Mouse (Mus musculus): ENCODE results near the gene Eno2.
"Not testable (repeated sequence)": the region's sequence is repeated elsewhere in the genome, so short reads cannot be mapped to it uniquely, and the experiment has no call there.

Eno2 gene

DNA sequence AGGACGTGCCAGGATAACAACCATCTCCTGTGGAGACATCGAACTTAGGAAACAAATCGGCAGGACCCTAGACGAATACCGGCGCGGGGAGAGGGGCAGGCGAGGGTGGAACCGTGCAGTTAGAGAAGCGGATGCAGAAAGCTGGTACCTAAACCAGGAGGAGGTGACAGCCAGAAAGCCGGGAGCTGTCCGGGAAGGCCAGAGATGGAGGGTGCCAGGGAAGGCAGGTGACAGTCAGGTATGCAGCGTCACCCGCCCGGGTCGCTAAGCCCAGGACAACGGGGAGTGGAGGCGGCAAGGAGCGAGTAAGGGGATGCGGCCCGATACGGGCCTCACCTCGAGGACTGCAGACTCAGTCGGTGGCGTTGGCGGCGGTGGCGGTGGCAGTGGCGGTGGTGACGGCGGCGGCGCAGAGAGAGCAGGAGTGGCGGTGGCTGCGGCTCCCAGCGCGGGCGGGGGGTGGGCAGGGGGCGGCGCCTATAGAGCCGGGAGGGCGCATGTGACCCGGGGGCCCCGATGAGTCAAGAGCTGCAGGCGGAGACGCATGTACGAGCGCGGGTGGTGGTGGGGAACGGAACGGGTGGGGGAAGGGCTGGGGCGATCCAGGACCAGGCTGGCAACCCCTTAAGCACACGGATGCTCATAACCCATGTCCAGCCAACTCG, at the start of gene Eno2:
Gene Eno2, minus strand, starts transcription at position 573 of the 665 bp plus-strand sequence.
- no peak for DNase-seq (ENCODE audit: low read depth, low spot score)

DNA sequence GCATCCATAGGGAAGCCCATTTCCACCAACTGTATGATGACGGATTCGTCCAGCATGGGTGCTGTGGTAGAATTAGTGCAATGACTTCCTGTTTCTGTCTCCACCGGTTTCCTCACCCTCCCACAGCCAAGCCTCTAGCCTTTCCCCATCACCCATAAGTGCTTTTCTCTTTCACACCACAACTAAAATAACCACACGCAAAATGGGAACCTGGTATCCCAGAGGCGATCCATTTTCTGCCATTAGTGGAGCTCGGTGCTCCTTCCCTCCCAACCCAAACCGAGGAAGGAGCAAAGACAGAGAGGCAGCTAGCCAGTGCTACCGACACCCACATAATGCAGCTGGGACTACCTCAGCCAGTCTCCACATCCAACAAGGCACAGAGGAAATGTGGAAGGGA, 48.5 kb upstream of the Eno2 start:
- no peak for DNase-seq (ENCODE audit: low read depth, low spot score)

DNA sequence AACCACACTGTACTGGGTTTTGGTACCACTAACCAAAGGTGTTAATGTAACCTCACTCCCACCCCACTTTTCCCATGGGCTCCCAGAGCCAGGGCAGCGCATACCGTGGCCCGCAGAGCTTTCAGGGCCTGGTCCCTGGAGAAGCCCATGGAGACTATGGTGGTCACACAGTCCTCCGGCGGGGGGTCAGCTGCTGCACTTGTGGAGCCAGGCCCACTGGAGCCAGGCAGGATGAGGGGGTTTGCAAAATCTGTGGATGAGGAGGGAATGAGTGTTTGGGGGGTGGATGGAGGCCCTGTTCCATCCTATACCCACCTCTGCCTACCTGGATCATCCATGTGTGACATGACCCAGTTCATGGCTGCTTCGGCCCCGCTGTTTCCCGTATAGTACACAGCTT, 48.1 kb upstream of the Eno2 start:
- DNase-seq (ENCODE audit: low read depth, low spot score), result no peak

DNA sequence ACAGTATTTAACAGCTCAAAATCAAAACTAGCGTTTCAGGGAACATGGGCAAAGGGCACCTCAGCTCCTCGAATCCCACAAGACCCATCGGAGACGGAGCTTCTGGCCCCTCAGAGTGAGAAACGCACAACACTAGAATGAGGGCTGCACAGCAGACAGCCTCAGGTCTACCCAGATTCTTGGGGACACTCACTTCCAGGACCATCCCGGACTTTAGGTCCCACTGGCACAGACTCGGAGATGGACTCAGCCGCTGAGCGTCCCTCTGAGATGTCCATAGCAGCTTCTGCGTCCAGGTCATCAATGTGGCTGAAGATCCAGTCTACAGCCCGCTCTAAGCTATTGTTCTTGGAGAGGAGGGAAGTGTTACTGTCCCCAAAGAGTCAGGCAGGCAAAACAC, 47.7 kb upstream of the Eno2 start:
- no peak for DNase-seq (ENCODE audit: low read depth, low spot score)

DNA sequence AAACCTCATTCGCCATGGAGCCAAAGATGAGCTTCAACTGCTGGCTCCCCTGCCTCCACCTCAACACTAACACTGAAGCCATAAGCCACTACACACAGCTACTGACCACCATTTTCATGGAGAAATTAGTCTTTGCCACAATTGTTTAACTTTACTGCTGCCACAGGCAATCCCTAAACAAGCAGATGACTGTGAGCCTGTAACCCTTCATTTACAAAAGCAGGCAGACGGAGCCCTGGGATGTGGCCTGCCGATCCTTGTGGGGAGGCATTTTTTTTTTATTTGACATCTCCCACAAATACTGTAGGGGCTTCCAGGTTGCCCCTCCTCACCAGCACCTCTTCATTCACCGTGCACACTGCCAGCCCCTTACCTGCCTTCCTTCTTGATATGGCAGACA, 47.1 kb upstream of the Eno2 start:
- no peak for DNase-seq (ENCODE audit: low read depth, low spot score)

DNA sequence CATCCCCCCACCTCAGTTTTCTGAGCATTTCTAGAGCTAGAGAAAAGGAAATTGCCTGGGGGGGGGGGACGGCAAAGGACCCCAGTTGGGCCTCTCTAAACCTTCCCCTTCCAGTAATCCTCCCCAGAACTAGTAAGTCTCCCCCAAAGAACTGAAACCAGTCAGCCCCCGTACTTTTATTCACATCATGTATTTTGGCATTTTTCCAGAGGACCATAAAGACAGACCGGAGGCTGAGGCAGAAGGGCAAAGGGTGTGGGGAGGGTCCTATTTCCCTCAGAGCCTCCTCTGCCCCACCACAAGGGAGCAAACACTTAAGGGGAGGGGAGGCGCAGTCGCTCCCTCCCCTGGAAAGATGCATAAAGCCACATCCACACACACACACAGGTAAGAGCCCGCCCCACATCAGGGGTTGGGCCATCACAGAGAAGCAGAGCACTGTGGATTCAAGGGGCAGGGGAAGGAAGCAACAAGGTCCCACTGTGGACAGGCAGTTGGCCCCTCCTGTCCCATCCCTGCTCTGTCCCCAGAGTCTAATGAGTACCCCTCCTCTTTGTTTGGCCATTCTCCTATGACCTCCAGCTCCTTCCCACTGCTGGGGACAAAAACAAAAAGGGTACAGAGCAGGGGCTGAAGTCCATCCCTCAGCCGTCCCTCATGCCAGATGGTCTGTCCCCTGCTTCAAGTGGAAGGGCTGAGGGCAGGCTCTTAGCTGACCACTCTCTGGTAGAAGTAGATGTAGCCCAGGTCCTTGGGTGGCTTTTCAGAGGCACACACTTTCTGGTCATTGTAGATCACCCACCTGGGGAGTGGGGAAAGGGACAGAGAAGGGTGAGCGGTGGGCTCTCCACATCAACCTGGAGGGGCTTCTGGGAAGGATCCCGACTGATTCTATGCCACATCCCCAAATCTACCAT, 45.6 kb upstream of the Eno2 start:
- no peak for DNase-seq (ENCODE audit: low read depth, low spot score)

DNA sequence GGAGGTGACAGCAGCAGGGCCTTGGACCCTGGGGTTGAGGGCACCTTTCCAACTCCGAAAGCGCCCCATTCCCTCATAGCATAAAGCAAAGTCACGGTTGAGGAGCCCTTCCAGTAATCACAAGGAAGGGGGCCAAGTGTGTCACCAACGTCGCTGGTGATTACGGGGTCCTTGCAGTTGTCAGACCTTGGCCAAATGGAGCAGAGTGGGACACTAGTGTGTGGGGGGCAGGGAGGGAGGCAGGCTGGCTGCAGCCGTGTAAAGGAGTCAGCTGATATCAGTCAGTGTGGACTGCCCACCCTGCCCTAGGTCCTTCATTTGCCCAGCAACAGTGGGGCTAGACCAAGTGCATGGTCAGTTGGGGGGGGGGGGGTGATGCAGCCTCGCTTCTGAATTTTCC, 45.0 kb upstream of the Eno2 start:
- no peak for DNase-seq (ENCODE audit: low read depth, low spot score)

DNA sequence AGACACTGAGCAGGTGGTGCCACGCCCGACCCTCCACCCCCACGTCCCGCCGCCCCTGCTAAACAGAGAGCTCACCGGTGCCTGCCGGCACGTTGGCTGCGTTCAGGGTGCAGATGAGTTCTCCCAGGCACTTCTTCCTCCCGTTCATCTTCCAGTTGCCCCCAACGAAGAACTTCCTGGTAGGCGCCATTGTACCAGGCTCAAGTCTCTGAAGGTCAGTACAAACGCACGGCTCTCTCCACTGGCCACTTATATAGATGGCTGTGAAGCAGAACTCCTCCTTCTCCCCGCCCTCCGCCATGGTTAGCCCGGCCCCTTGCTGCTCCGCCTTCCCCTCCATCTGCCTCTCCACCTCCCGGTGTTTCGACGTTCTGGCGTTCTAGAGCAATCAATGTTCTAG, 44.5 kb upstream of the Eno2 start, which contains the start of gene Tpi1:
Gene Tpi1, minus strand, starts transcription at position 364 of the 400 bp plus-strand sequence.
- DNase-seq (ENCODE audit: low read depth, low spot score), result peak; percentile 84

DNA sequence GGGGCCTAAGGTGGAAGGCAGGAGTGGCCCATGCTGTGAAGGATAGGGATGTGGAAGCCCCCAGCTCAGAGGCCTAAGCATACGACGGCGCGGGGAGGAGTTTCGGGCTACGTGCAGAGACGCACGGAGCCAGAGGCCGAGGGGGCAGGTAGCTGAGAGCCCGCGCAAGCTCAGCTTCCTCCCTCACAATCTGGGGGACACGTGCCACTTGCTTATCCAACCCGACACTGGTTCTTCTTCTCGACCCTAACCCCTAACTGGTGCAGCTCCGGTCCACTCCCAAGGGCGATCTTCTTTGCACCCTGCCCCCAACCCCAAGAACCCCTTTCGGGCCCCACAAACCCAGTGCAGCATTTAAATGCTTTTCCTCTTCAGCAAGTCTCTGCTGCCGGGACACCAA, 44.0 kb upstream of the Eno2 start:
- DNase-seq (ENCODE audit: low read depth, low spot score), result peak; percentile 68

DNA sequence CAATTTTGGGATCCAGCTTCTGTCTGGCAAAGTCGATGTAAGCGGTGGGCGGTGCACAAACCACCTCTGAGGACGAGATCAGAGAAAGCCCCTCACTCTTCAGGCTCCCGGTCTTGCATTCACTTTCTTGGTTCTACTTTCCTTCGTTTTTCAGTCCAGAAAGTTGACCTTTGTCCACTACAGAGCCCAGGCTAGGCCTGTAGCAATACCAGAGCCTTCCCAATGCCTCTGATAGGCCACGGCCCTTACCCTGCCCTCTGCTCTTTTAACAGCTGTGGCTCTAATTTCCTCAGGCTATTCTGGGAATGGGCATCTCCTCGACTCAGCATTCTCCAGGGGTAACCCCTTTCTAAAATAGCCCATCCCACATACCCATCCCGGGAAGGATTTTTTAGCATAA, 43.4 kb upstream of the Eno2 start:
- DNase-seq (ENCODE audit: low read depth, low spot score), result no peak

DNA sequence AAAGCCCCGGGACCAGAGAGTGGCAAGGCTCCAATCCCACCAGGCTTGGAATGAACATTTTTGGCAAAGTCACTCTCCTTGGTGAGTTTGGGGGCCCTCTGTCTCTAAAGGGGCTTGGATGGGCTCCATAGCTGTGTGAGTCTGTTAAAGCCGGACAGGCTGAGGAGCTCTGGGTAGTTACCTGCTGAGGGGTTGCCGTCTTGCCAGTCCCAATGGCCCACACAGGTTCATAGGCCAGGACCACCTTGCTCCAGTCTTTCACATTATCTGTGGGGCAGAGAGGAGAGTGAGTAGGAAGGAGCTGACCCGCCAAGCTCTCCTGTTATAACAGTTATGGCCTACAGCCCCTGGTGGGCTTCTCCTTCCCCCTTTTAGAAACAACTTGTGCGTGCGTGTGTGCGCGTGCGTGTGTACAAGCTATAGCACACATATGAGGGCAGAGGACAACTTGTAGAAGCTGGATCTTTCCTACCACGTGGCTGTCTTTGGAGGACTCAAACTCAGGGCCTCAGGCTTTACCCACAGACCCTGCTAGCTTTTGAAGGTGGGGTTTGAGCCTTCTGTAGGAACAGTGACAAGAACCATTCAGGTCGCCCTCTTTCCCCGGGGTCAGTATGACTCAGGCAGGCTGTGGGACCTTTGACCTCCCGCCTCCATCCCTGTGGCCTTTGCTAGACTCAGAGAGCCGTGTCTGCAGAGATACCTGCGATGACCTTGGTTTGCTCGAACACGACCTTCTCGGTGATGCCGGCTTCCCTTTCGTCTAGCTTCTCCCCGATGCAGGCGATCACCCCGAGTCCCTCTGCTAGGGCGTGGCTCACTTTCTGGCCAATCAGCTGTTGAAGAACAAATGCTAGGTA, 42.5 kb upstream of the Eno2 start:
- no peak for DNase-seq (ENCODE audit: low read depth, low spot score)

DNA sequence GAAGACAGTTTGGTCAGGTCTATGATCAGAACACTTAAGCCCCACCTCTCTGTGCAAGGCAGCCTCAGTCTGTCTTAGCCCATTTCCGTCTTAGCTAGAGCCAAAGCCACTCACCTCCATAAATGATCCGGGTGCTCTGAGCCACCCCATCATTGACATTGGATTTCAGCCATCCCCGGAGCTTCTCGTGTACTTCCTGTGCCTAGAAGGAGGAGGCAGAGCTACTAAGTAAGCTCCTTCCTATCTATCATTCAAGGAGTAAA, 41.9 kb upstream of the Eno2 start:
- no peak for DNase-seq (ENCODE audit: low read depth, low spot score)

DNA sequence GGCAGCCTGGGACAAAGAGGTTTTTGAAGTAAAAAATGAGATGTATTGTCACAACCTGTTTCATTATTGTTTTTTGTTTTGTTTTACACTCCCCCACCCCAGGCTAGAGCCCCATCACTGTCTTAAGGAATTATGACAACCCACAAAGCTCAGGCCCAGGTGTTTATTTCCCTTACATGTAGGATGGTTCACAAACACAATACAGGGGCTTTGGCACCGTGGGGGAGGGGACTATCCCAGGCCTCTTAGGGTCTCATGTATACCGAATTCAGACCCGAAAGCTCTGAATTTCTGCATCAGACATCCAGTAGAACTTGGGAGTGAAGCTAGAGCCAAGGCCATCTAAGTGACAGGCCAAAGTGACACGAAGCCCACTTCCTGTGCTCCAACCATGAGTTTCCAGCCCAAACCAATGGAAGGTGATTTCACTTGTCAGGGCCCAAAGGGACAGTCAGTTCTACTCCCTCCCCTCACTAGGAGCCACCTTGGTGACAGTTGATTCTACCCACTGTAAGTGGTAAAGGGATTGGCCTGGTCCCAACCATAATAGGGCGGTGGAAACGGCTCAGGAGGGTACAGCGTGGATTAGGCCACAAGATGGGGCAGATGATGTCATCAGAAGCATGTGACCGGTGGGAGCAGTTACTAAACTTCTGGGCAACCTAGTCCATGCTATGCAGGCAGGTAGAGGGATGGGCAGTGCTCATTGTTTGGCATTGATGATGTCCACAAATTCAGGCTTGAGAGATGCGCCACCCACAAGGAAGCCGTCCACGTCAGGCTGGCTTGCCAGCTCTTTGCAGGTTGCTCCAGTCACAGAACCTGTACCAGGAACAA, 41.3 kb upstream of the Eno2 start:
- DNase-seq (ENCODE audit: low read depth, low spot score), result not testable (repeated sequence)

DNA sequence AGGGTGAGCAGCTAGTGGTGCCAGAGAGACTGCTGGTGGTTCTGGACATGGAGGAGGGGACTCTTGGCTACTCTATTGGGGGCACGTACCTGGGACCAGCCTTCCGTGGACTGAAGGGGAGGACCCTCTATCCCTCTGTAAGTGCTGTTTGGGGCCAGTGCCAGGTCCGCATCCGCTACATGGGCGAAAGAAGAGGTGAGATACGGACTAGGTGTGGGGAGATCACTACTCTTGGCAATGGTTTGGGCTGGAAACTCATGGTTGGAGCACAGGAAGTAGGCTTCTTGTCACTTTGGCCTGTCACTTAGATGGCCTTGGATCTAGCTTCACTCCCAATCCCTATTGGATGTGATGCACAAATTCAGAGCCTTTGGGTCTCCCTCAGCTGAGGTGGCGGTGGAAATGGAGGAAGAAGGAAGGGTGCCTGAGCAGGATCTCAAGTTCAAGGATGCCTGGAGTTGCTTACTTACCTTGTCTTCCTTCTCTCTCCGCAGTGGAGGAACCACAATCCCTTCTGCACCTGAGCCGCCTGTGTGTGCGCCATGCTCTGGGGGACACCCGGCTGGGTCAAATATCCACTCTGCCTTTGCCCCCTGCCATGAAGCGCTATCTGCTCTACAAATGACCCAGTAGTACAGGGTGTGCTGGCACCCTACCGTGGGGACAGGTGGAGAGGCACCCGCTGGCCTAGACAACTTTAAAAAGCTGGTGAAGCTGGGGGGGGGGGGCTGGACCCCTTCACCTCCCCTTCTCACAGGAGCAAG, 40.5 kb upstream of the Eno2 start:
- DNase-seq (ENCODE audit: low read depth, low spot score), result no peak

DNA sequence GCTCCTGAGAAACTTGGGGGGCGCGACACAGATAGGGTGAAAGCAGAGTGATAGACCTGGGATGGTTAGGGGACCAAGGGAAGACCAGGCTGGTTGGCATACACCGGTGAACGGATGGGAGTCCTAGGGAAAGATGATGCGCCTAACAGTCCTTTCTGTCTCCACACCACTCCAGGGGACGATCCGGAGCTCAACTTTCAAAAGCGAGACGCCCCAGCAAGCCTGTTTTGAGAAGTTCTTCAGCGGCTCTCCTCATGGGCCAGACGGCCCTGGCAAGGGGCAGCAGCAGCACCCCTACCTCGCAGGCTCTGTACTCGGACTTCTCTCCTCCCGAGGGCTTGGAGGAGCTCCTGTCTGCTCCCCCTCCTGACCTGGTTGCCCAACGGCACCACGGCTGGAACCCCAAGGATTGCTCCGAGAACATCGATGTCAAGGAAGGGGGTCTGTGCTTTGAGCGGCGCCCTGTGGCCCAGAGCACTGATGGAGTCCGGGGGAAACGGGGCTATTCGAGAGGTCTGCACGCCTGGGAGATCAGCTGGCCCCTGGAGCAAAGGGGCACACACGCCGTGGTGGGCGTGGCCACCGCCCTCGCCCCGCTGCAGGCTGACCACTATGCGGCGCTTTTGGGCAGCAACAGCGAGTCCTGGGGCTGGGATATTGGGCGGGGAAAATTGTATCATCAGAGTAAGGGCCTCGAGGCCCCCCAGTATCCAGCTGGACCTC, 39.7 kb upstream of the Eno2 start:
- peak; percentile 70 for DNase-seq (ENCODE audit: low read depth, low spot score)

DNA sequence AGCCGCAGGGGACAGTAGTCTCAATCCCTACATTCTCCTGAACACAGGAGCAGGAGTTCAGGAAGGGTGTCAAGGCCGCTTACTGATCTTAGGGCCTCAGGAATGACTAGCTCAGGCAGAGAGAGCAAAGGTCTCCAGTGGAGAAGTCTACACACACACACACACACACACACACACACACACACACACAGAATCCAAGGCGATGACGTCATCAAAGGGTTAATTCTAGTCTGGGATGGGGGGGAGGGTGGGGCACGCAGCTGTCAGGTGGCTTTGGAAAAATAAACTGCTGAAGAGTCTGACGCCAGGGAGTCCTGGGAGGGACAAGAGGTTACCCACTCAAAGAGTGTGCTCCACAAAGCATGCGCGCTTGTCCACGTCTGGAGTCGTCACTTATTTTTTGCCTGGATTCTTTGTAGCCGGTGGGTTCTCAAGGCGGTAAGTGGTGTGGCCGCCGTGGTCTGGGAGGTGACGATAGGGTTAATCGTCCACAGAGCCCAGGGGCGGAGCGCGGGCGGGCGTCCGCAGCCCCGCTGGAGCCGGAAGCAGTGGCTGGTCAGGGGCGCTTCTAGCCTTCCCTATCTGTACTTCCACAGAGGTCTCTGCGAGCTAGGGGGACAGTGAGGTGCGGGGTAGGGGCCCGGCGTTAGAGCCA, 39.0 kb upstream of the Eno2 start, which contains the start of gene Spsb2:
Gene Spsb2, plus strand, starts transcription at position 304 of the 655 bp plus-strand sequence.
- no peak for DNase-seq (ENCODE audit: low read depth, low spot score)

DNA sequence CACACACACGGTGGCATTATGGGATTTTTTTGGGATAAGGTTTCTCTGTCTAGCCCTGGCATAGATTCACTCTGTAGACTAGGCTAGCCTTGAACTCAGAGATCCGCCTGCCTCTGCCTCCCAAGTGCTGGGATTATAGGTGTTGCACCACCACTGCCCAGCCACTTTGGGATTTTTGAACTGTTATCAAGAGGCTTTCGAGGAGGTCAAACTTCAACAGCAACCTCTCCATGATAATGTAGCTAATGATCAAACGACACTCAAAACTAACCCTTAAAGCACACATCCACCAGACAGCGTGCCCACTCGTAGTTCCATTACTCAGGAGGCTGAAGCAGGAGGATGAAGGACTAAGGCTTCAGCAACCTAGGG, 38.5 kb upstream of the Eno2 start:
- no peak for DNase-seq (ENCODE audit: low read depth, low spot score)

DNA sequence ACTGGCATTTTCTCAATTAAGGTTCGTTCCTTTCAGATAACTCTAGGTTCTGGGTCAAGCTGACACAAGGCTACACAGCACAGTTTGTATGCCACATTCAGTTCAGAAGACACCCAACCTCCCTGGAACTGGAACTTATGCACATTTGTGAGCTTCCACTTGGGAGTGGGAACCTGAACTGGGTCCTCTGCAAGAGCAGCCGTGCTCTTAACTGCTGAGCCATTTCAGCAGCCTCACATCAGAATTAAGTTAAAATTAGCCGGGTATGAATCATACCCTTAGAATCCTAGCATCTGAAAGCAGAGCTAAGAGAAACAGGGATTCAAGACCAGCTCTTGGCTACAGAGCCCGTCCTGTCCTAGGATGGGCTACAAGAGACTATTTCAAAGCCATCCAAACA, 37.9 kb upstream of the Eno2 start:
- no peak for DNase-seq (ENCODE audit: low read depth, low spot score)

DNA sequence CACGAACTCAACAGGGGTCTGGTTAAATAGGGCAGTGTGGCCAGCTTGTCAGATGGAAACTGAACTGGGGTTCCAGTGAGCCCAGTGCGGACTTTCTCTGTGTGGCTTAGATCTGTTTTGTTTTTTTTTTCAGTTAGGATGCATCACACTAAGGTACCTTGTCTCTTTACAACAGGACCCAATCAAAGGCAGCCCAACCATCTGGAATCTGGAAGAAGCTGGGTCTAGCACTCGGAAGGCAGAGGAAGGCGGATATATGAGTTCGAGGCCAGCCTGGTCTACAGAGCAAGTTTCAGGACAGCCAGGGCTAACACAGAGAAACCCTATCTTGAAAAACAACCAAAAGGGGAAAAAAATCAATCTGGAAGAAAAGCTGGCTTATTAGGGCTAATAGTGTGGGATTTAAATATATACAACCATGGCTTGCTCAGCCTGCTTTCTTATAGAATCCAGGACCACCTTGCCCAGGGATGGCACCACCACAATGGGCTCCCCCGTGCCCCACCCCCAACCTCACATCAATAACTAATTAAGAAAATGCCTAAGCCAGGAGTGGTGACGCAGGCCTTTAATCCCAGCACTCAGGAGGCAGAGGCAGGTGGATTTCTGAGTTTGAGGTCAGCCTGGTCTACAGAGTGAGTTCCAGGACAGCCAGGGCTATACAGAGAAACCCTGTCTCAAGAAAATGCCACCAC, 37.1 kb upstream of the Eno2 start:
- DNase-seq (ENCODE audit: low read depth, low spot score), result no peak
